Mouse (Mus musculus) small intestine, adult 2 months (tissue): ENCODE data around the gene Nrip1.

ENCODE experiments used
- CTCF ChIP-seq: fragments of 200-500 bp; IDR thresholded peaks from 2 replicates; pipeline ENCODE4 v1.5.1; 2012; ENCODE audit warnings: low read depth, mild to moderate bottlenecking, control low read depth, inconsistent platforms, low read length, moderate library complexity, mixed read lengths; ENCODE audit not compliant: insufficient replicate concordance, insufficient read length; ENCODE audit errors: extremely low read depth
- POLR2A ChIP-seq: fragments of 200-500 bp; IDR thresholded peaks from 2 replicates; pipeline ENCODE4 v1.6.1; 2012; ENCODE audit warnings: low read depth, mild to moderate bottlenecking, control low read depth, inconsistent platforms, low read length, moderate library complexity

GRCm38 (mm10) chr16:76283796-76284195 lies 89.8 kb downstream of the Nrip1 start:
- TF ChIP-seq POLR2A: no peak
- no peak for TF ChIP-seq CTCF
